Mouse (Mus musculus): ENCODE measurements around the gene Med27. TPM values are rescaled to one million over a fixed set of nuclear protein-coding genes. Genes with fewer than 3 reads are reported as not detected.

Gene Med27
- total RNA-seq, 2 experiments from 2014 or later: 18.3 to 21.1 TPM

- DNase-seq: no peak
These were observed 126.4 kb downstream of the Med27 start for GRCm38 (mm10) chr2:29472952-29473437.

GRCm38 (mm10) chr2:29473907-29474306 is 127.3 kb downstream of the Med27 start:
- DNase-seq: no peak

- no peak for DNase-seq
These were observed 130.1 kb downstream of the Med27 start for GRCm38 (mm10) chr2:29476702-29477101.

GRCm38 (mm10) chr2:29481856-29482255 is 135.2 kb downstream of the Med27 start:
- DNase-seq: no peak

GRCm38 (mm10) chr2:29482979-29483718 is 136.5 kb downstream of the Med27 start:
- no peak for DNase-seq

- no peak for DNase-seq
These were observed 138.9 kb downstream of the Med27 start for GRCm38 (mm10) chr2:29485519-29485918.

GRCm38 (mm10) chr2:29486491-29486890 is 139.9 kb downstream of the Med27 start:
- no peak for DNase-seq

- DNase-seq: no peak
These were observed 141.0 kb downstream of the Med27 start for GRCm38 (mm10) chr2:29487652-29488051.

- DNase-seq: no peak
These were observed 142.0 kb downstream of the Med27 start for GRCm38 (mm10) chr2:29488379-29489236.

- DNase-seq: no peak
These were observed 145.0 kb downstream of the Med27 start for GRCm38 (mm10) chr2:29491656-29492055.

- DNase-seq: no peak
These were observed 146.9 kb downstream of the Med27 start for GRCm38 (mm10) chr2:29493396-29494031.

- no peak for DNase-seq
These were observed 148.7 kb downstream of the Med27 start for GRCm38 (mm10) chr2:29495271-29495670.

GRCm38 (mm10) chr2:29500601-29501350 is 154.2 kb downstream of the Med27 start:
- DNase-seq: no peak

GRCm38 (mm10) chr2:29501381-29501780 is 154.8 kb downstream of the Med27 start:
- DNase-seq: no peak

GRCm38 (mm10) chr2:29504848-29505247 is 158.2 kb downstream of the Med27 start:
- DNase-seq: no peak

- DNase-seq: no peak
These were observed 159.8 kb downstream of the Med27 start for GRCm38 (mm10) chr2:29506411-29506810.

GRCm38 (mm10) chr2:29513131-29513530 is 166.5 kb downstream of the Med27 start:
- no peak for DNase-seq

GRCm38 (mm10) chr2:29514836-29515235 is 168.2 kb downstream of the Med27 start:
- no peak for DNase-seq

- DNase-seq: peak; percentile 69
These were observed 169.3 kb downstream of the Med27 start for GRCm38 (mm10) chr2:29515831-29516447.

GRCm38 (mm10) chr2:29516621-29517170 is 170.1 kb downstream of the Med27 start:
- no peak for DNase-seq

- DNase-seq: no peak
These were observed 172.8 kb downstream of the Med27 start for GRCm38 (mm10) chr2:29519402-29519801.
